ENCODE assay signal across 9 mouse cellular contexts in the genomic region with DNA sequence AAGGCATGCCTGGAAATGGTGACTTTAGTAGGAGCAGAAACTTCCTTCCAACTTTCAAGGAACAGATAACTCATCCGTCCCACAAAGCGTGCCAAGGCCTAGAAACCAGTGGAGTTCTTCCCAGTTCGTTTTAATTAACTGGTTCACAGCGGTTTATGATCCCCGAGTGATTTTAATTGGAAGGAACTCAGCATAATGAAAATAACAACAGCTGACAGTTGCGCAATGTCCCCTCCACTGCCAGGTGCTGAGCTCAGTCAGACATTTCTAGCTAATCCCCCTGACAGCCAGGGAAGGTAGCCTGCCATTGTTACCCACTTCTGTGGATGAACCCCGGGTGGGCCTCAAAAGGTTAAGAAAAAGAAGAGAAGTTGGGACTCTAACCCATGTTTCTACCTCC. TPM values are rescaled to one million over a fixed set of nuclear protein-coding genes. Genes with fewer than 3 reads are reported as not detected.
DNase-seq lines count a peak whose midpoint lies in the region; ATAC-seq lines count a peak whose summit lies in the region.
"Had no signal": no experiment of that assay in that cellular context is flagged by ENCODE, and none has a peak within 500 bp of the region (broad histone marks: within the 10 kb centered on the region; RNA-seq: fewer than 3 reads in every experiment).

No protein-coding gene starts in this region.

- H3K4me3 ChIP-seq in hindbrain, embryonic 14.5 days (replicated peaks; ENCODE audit: low read length) = no peak overlapping the region
- no peak overlapping the region for H3K4me3 ChIP-seq in liver, embryonic 11.5 days (ENCODE audit: low read depth, low read length)

- H3K27me3 ChIP-seq in hindbrain, embryonic 14.5 days (ENCODE audit: control insufficient read depth, insufficient read depth, low read length) = no peaks in the 10 kb centered on the region
- no peaks in the 10 kb centered on the region for H3K27me3 ChIP-seq in liver, embryonic 11.5 days (replicated peaks; ENCODE audit: control insufficient read depth, insufficient read depth, low read length)

- no peak for ATAC-seq in hindbrain, embryonic 14.5 days (ENCODE audit: low FRiP score)
- ATAC-seq in liver, embryonic 11.5 days (replicated peaks; ENCODE audit: low FRiP score) = no peak

- 45% methylated on average over 7 of the region's 7 CpGs for WGBS in hindbrain, embryonic 14.5 days
- 70% methylated on average over 7 of the region's 7 CpGs for WGBS in liver, embryonic 11.5 days

- DNase-seq in kidney, adult 18-20 months = peak; percentile 11
- DNase-seq in kidney, adult 9 months = no peak
- peak; percentile 81 for DNase-seq in Muller cell, postnatal 12 days (ENCODE audit: inconsistent ontology term)
- peak; percentile 47 for DNase-seq in fat pad, adult 2 months (ENCODE audit: extremely low read depth, low read depth, low spot score)
- peak; percentile 35 to 52 for DNase-seq in kidney, postnatal 4 days
- DNase-seq in frontal cortex, postnatal 36 days (ENCODE audit: low spot score in 2 of 2) = no peak
- DNase-seq in hindbrain, embryonic 14.5 days (ENCODE audit: low spot score) = no peak
- DNase-seq in liver, embryonic 11.5 days (ENCODE audit: low spot score) = no peak
- DNase-seq: right cerebral cortex, postnatal 4 days had no signal

- no peak overlapping the region for H3K9ac ChIP-seq in hindbrain, embryonic 14.5 days
- no peak overlapping the region for H3K9ac ChIP-seq in liver, embryonic 11.5 days (ENCODE audit: low read depth, low read length)

- H3K36me3 ChIP-seq in hindbrain, embryonic 14.5 days (replicated peaks; ENCODE audit: control insufficient read depth, insufficient read depth) = no peaks in the 10 kb centered on the region
- H3K36me3 ChIP-seq in liver, embryonic 11.5 days (ENCODE audit: control insufficient read depth, insufficient read depth, low read length) = no peaks in the 10 kb centered on the region

- H3K4me1 ChIP-seq in hindbrain, embryonic 14.5 days (replicated peaks; ENCODE audit: control insufficient read depth, insufficient read depth, low read length) = peaks cover 11% of the 10 kb centered on the region; the same call in 1 of the 2 replicates
- no peaks in the 10 kb centered on the region for H3K4me1 ChIP-seq in liver, embryonic 11.5 days (replicated peaks; ENCODE audit: control insufficient read depth, insufficient read depth, low read length)

- H3K4me2 ChIP-seq in hindbrain, embryonic 14.5 days (replicated peaks) = no peak overlapping the region
- H3K4me2 ChIP-seq in liver, embryonic 11.5 days = no peak overlapping the region

- H3K9me3 ChIP-seq in hindbrain, embryonic 14.5 days (ENCODE audit: control insufficient read depth, low read length) = no peaks in the 10 kb centered on the region
- no peaks in the 10 kb centered on the region for H3K9me3 ChIP-seq in liver, embryonic 11.5 days (ENCODE audit: control insufficient read depth, low read length)

- H3K27ac ChIP-seq in hindbrain, embryonic 14.5 days = no peak overlapping the region
- H3K27ac ChIP-seq in liver, embryonic 11.5 days (ENCODE audit: low read depth, low read length) = no peak overlapping the region

RNA-seq across cellular contexts. Expression of gene Usp29, which starts 18.8 kb away (rescaled TPM):
- polyA plus RNA-seq in hindbrain, embryonic 14.5 days (2014; fragmentation: Nextera tagmentation; extraction: Ambion mirVana) = 29.0 and 29.4 TPM in 2 replicates
- 9.9 and 10.4 TPM in 2 replicates for polyA plus RNA-seq in liver, embryonic 11.5 days (2014; fragmentation: Nextera tagmentation; extraction: Ambion mirVana)

RNA-seq across cellular contexts. Expression of gene Peg3, which starts 19.0 kb away (rescaled TPM):
- polyA plus RNA-seq in hindbrain, embryonic 14.5 days (2014; fragmentation: Nextera tagmentation; extraction: Ambion mirVana) = 111 and 133 TPM in 2 replicates
- 181 and 193 TPM in 2 replicates for polyA plus RNA-seq in liver, embryonic 11.5 days (2014; fragmentation: Nextera tagmentation; extraction: Ambion mirVana)

RNA-seq across cellular contexts. Expression of gene Zim1, which starts 52.9 kb away (rescaled TPM):
- 7.1 and 7.5 TPM in 2 replicates for polyA plus RNA-seq in hindbrain, embryonic 14.5 days (2014; fragmentation: Nextera tagmentation; extraction: Ambion mirVana)
- polyA plus RNA-seq in liver, embryonic 11.5 days (2014; fragmentation: Nextera tagmentation; extraction: Ambion mirVana) = 6.8 and 8.3 TPM in 2 replicates

Comparison
In these comparisons a context has a peak if more than half of its experiments do, and no peak if none do; other contexts are left out.
1. DNase-seq: peak in kidney, adult 18-20 months (single experiment), Muller cell, postnatal 12 days (single experiment), fat pad, adult 2 months (single experiment) and kidney, postnatal 4 days (2 of 2); none in kidney, adult 9 months (single experiment), frontal cortex, postnatal 36 days (0 of 2), hindbrain, embryonic 14.5 days (single experiment) and liver, embryonic 11.5 days (single experiment).